Mouse (Mus musculus) megakaryocyte, embryonic 14.5 days (primary cell): Measurements from ENCODE around the gene Tvp23a.

Experiments
- FLI1 ChIP-seq: IDR thresholded peaks from 2 replicates; pipeline ENCODE4 v1.6.1; 2012; ENCODE audit warnings: low read length, inconsistent platforms, mixed read lengths
- GATA1 ChIP-seq: IDR thresholded peaks from 3 replicates; pipeline ENCODE4 v1.6.1; 2012; ENCODE audit warnings: mixed read lengths, low read length, inconsistent platforms, borderline replicate concordance

- TF ChIP-seq GATA1 (no peak), FLI1 (no peak)
These were observed 28.8 kb upstream of the Tvp23a start for GRCm38 (mm10) chr16:10475919-10476318.
